14 mouse cellular contexts compared by ENCODE assay signal in genomic region chr13:52875541-52876325, GRCm38 (mm10). TPM values are rescaled to one million over a fixed set of nuclear protein-coding genes. Genes with fewer than 3 reads are reported as not detected.
DNase-seq lines count a peak whose midpoint lies in the region; ATAC-seq lines count a peak whose summit lies in the region.
"Had no signal": no experiment of that assay in that cellular context is flagged by ENCODE, and none has a peak within 500 bp of the region (broad histone marks: within the 10 kb centered on the region; RNA-seq: fewer than 3 reads in every experiment).

No protein-coding gene starts in this region.

- intact Hi-C loops in gastrocnemius, postnatal 14 days (cut with DNase I; ENCODE audit: low total_unique reads), result no loop called here

- H3K27me3 ChIP-seq in forebrain, embryonic 14.5 days (replicated peaks; ENCODE audit: control insufficient read depth, insufficient read depth, low read length), result no peaks in the 10 kb centered on the region
- no peaks in the 10 kb centered on the region for H3K27me3 ChIP-seq in forebrain, embryonic 11.5 days (ENCODE audit: control insufficient read depth, insufficient read depth, low read length)
- no peaks in the 10 kb centered on the region for H3K27me3 ChIP-seq in limb, embryonic 10.5 days (ENCODE audit: low read depth, poor library complexity, severe bottlenecking)
- H3K27me3 ChIP-seq: limb, embryonic 13.5 days; lung, embryonic 15.5 days had no signal

- no peak overlapping the region for H3K9ac ChIP-seq in forebrain, embryonic 14.5 days (ENCODE audit: low read length)
- H3K9ac ChIP-seq in forebrain, embryonic 11.5 days (ENCODE audit: low read length), result no peak overlapping the region
- H3K9ac ChIP-seq: limb, embryonic 13.5 days; lung, embryonic 15.5 days had no signal

- peak; percentile 24 for DNase-seq in forebrain, embryonic 14.5 days (ENCODE audit: low spot score)
- no peak for DNase-seq in forebrain, embryonic 11.5 days (ENCODE audit: low spot score)
- DNase-seq in layer of hippocampus, adult 9-11 months, result peak; percentile 25
- no peak for DNase-seq in layer of hippocampus, adult 8-10 months (ENCODE audit: low spot score in 2 of 2)
- peak; percentile 90 for DNase-seq in brain, adult 2 months (ENCODE audit: low read depth, low spot score)
- peak; percentile 62 to 67 for DNase-seq in right cerebral cortex, adult 2 months (ENCODE audit: low spot score in 2 of 2)
- no peak for DNase-seq in limb, embryonic 10.5 days (ENCODE audit: low spot score)
- no peak for DNase-seq in gastrocnemius, postnatal 14 days
- DNase-seq: adrenal gland, postnatal 25 days; cerebellum, adult 2 months; kidney, postnatal 4 days had no signal

- peak; percentile 38; the same call in 1 of the 2 replicates for ATAC-seq in forebrain, embryonic 14.5 days
- ATAC-seq in forebrain, embryonic 11.5 days (replicated peaks; ENCODE audit: low FRiP score), result no peak
- ATAC-seq: intestine, embryonic 16.5 days had no signal

- no peak overlapping the region for H3K4me2 ChIP-seq in forebrain, embryonic 14.5 days (ENCODE audit: low read length)
- H3K4me2 ChIP-seq in forebrain, embryonic 11.5 days (ENCODE audit: low read depth, low read length, severe bottlenecking), result no peak overlapping the region
- H3K4me2 ChIP-seq: limb, embryonic 13.5 days; lung, embryonic 15.5 days had no signal

- H3K27ac ChIP-seq in forebrain, embryonic 14.5 days (ENCODE audit: low read depth, low read length), result 0 out of 2 replicates have a peak overlapping the region, but pooled peaks have one; percentile 44
- H3K27ac ChIP-seq in forebrain, embryonic 11.5 days (ENCODE audit: low read depth, low read length), result no peak overlapping the region
- no peak overlapping the region for H3K27ac ChIP-seq in limb, embryonic 10.5 days
- H3K27ac ChIP-seq: limb, embryonic 13.5 days; lung, embryonic 15.5 days had no signal

- WGBS in forebrain, embryonic 14.5 days, result 75% methylated on average over 25 of the region's 25 CpGs
- WGBS in forebrain, embryonic 11.5 days, result 83% methylated on average over 25 of the region's 25 CpGs
- WGBS in limb, embryonic 10.5 days, result 84% methylated on average over 25 of the region's 25 CpGs

- no peaks in the 10 kb centered on the region for H3K36me3 ChIP-seq in forebrain, embryonic 14.5 days (ENCODE audit: control insufficient read depth, insufficient read depth, low read length)
- no peaks in the 10 kb centered on the region for H3K36me3 ChIP-seq in forebrain, embryonic 11.5 days (ENCODE audit: control insufficient read depth, insufficient read depth, low read length)
- no peaks in the 10 kb centered on the region for H3K36me3 ChIP-seq in limb, embryonic 10.5 days
- H3K36me3 ChIP-seq: limb, embryonic 13.5 days; lung, embryonic 15.5 days had no signal

- peaks cover 21% of the 10 kb centered on the region for H3K4me1 ChIP-seq in forebrain, embryonic 14.5 days (ENCODE audit: control insufficient read depth, insufficient read depth, low read length)
- H3K4me1 ChIP-seq in forebrain, embryonic 11.5 days (replicated peaks; ENCODE audit: control insufficient read depth, insufficient read depth, low read length), result no peaks in the 10 kb centered on the region
- peaks cover 18% of the 10 kb centered on the region for H3K4me1 ChIP-seq in limb, embryonic 10.5 days

- H3K4me3 ChIP-seq in forebrain, embryonic 14.5 days (ENCODE audit: low read depth, low read length), result no peak overlapping the region
- no peak overlapping the region for H3K4me3 ChIP-seq in forebrain, embryonic 11.5 days (ENCODE audit: low read depth, low read length)
- H3K4me3 ChIP-seq in limb, embryonic 10.5 days, result no peak overlapping the region
- H3K4me3 ChIP-seq: limb, embryonic 13.5 days; lung, embryonic 15.5 days had no signal

- H3K9me3 ChIP-seq in forebrain, embryonic 14.5 days (replicated peaks; ENCODE audit: control insufficient read depth, low read length), result no peaks in the 10 kb centered on the region
- no peaks in the 10 kb centered on the region for H3K9me3 ChIP-seq in forebrain, embryonic 11.5 days (ENCODE audit: control insufficient read depth, low read length)
- no peaks in the 10 kb centered on the region for H3K9me3 ChIP-seq in limb, embryonic 10.5 days (replicated peaks)
- H3K9me3 ChIP-seq: limb, embryonic 13.5 days; lung, embryonic 15.5 days had no signal

RNA-seq across cellular contexts. Expression of gene Auh, which starts 53.7 kb away (rescaled TPM):
- polyA plus RNA-seq in forebrain, embryonic 14.5 days (2014; fragmentation: Nextera tagmentation; extraction: Ambion mirVana), result 47.9 and 55.9 TPM in 2 replicates
- polyA plus RNA-seq in forebrain, embryonic 11.5 days (2014; fragmentation: Nextera tagmentation; extraction: Ambion mirVana), result 33.3 and 33.7 TPM in 2 replicates
- 100 to 1,000 TPM; 103 to 112 (median 107) TPM for total RNA-seq in layer of hippocampus, adult 8-10 months (2022)
- polyA plus RNA-seq in limb, embryonic 10.5 days (2016; fragmentation: Nextera tagmentation; extraction: Ambion mirVana), result 34.2 and 35.0 TPM in 2 replicates
- total RNA-seq in gastrocnemius, postnatal 14 days (2021), result 10 to 100 TPM; 47.4 to 65.3 TPM

Comparison
In these comparisons a context has a peak if more than half of its experiments do, and no peak if none do; other contexts are left out.
1. DNase-seq: peak in forebrain, embryonic 14.5 days (single experiment), layer of hippocampus, adult 9-11 months (single experiment), brain, adult 2 months (single experiment) and right cerebral cortex, adult 2 months (2 of 2); none in forebrain, embryonic 11.5 days (single experiment), layer of hippocampus, adult 8-10 months (0 of 2), limb, embryonic 10.5 days (single experiment) and gastrocnemius, postnatal 14 days (single experiment).